ENCODE assay signal across 8 mouse cellular contexts in genomic region chr10:56114951-56115635, GRCm38 (mm10). TPM values are rescaled to one million over a fixed set of nuclear protein-coding genes. Genes with fewer than 3 reads are reported as not detected.
DNase-seq lines count a peak whose midpoint lies in the region; TF ChIP-seq lines count a peak whose summit lies in the region.

No protein-coding gene starts in this region.

- no peak for TF ChIP-seq CTCF in cortical plate, adult 2 months (IDR thresholded peaks at IDR 0.05; ENCODE audit: extremely low read depth, insufficient read depth, low read length)
- TF ChIP-seq CTCF in left cerebral cortex, adult 2 months (IDR thresholded peaks at IDR 0.05), result peak; percentile 15

- intact Hi-C loops in left cerebral cortex, adult 2 months (cut with DNase I), result loop anchor here (2.0 to 5.0 kb wide), 3 partner anchors 52 to 114 kb away; partner anchors contain the start of gene Tbc1d32

- peak; percentile 59 for TF ChIP-seq POLR2A in cortical plate, adult 2 months (IDR thresholded peaks at IDR 0.05; ENCODE audit: extremely low read depth, insufficient read depth, low read length)

- peaks cover 4% of the 10 kb centered on the region for H3K4me1 ChIP-seq in cortical plate, adult 2 months (ENCODE audit: control insufficient read depth, insufficient read depth, low read length)

- peak overlapping the region; percentile 83 for H3K4me3 ChIP-seq in cortical plate, adult 2 months (ENCODE audit: insufficient read depth, low read length)
- peak overlapping the region; percentile 54 for H3K4me3 ChIP-seq in left cerebral cortex, adult 2 months

- H3K27ac ChIP-seq in cortical plate, adult 2 months (ENCODE audit: insufficient read depth, low read length), result peak overlapping the region; percentile 97
- H3K27ac ChIP-seq in left cerebral cortex, adult 2 months, result peak overlapping the region; percentile 96

- DNase-seq in ZHBTc4 (ENCODE audit: low read depth, low spot score), result peak; percentile 90
- DNase-seq in gastrocnemius, postnatal 10 days, result peak; percentile 64
- peak; percentile 42 for DNase-seq in hindlimb bud, embryonic 11.5 days (ENCODE audit: extremely low spot score, low read depth, low spot score)
- DNase-seq in left cerebral cortex, adult 2 months (ENCODE audit: extremely low spot score in 1 of 2, low spot score in 2 of 2), result peak in 1 of 2 experiments; percentile 74
- peak; percentile 72 to 77 for DNase-seq in lung, postnatal 4 days
- DNase-seq in retina, postnatal 1 day, result peak; percentile 88
- peak; percentile 70 to 78 for DNase-seq in thymus, postnatal 36 days

RNA-seq across cellular contexts. Expression of gene Msl3l2, which starts 8.4 kb away (rescaled TPM):
- polyA plus RNA-seq in cortical plate, adult 2 months (2012; rRNA removed), result 15.7 and 18.7 TPM in 2 replicates
- 1 to 10 TPM; 2.8 to 3.8 TPM for total RNA-seq in gastrocnemius, postnatal 10 days (2021)
- total RNA-seq in left cerebral cortex, adult 2 months (2021), result 10 to 100 TPM; 12.5 to 14.0 TPM
